Mouse (Mus musculus) kidney, adult 18-20 months (tissue): ENCODE data around the gene Stox2.

Source experiments
- DNase-seq: peaks from one replicate; pipeline ENCODE4 v3.0.0; 2021

Stox2 gene

GRCm38 (mm10) chr8:47241421-47242078, 204.6 kb downstream of the Stox2 start:
- no peak for DNase-seq

GRCm38 (mm10) chr8:47240871-47241270, 205.3 kb downstream of the Stox2 start:
- DNase-seq = no peak

- DNase-seq = no peak
Measured at GRCm38 (mm10) chr8:47240266-47240665, 205.9 kb downstream of the Stox2 start.

GRCm38 (mm10) chr8:47232081-47232480, 214.1 kb downstream of the Stox2 start:
- DNase-seq = no peak

- DNase-seq = no peak
Measured at GRCm38 (mm10) chr8:47230057-47230456, 216.1 kb downstream of the Stox2 start.

- no peak for DNase-seq
Measured at GRCm38 (mm10) chr8:47221851-47222250, 224.3 kb downstream of the Stox2 start.

- no peak for DNase-seq
Measured at GRCm38 (mm10) chr8:47221191-47221590, 225.0 kb downstream of the Stox2 start.

- DNase-seq = no peak
Measured at GRCm38 (mm10) chr8:47220390-47220789, 225.8 kb downstream of the Stox2 start.

GRCm38 (mm10) chr8:47218536-47218935, 227.6 kb downstream of the Stox2 start:
- no peak for DNase-seq

- no peak for DNase-seq
Measured at GRCm38 (mm10) chr8:47218021-47218420, 228.1 kb downstream of the Stox2 start.

GRCm38 (mm10) chr8:47212124-47212523, 234.0 kb downstream of the Stox2 start:
- DNase-seq = no peak

GRCm38 (mm10) chr8:47211226-47211625, 234.9 kb downstream of the Stox2 start:
- DNase-seq = no peak

- DNase-seq = no peak
Measured at GRCm38 (mm10) chr8:47208246-47208645, 237.9 kb downstream of the Stox2 start.

GRCm38 (mm10) chr8:47206640-47207237, 239.4 kb downstream of the Stox2 start:
- no peak for DNase-seq

- no peak for DNase-seq
Measured at GRCm38 (mm10) chr8:47205472-47205871, 240.7 kb downstream of the Stox2 start.

- no peak for DNase-seq
Measured at GRCm38 (mm10) chr8:47196391-47196790, 249.8 kb downstream of the Stox2 start.

GRCm38 (mm10) chr8:47193321-47193996, 252.7 kb downstream of the Stox2 start:
- DNase-seq = no peak

GRCm38 (mm10) chr8:47191444-47192365, 254.5 kb downstream of the Stox2 start:
- no peak for DNase-seq

GRCm38 (mm10) chr8:47185396-47185795, 260.8 kb downstream of the Stox2 start:
- DNase-seq = no peak

- DNase-seq = no peak
Measured at GRCm38 (mm10) chr8:47182771-47183558, 263.2 kb downstream of the Stox2 start.

- no peak for DNase-seq
Measured at GRCm38 (mm10) chr8:47182292-47182691, 263.9 kb downstream of the Stox2 start.

- no peak for DNase-seq
Measured at GRCm38 (mm10) chr8:47181032-47181698, 265.0 kb downstream of the Stox2 start.
